Mouse (Mus musculus) heart, adult 2 months (tissue): Measurements from ENCODE around the gene Tesmin. TPM values are rescaled to one million over a fixed set of nuclear protein-coding genes. Genes with fewer than 3 reads are reported as not detected.

Experiments used
- DNase-seq, 2 experiments: peaks; one replicate each; pipeline ENCODE4 v3.0.0; 2021
- H3K27ac ChIP-seq: fragments of 200-600 bp; 2 replicates; pipeline ENCODE4 v1.8.1; 2022
- H3K27me3 ChIP-seq: fragments of 200-500 bp; 2 replicates; pipeline ENCODE4 v1.6.1; 2012; ENCODE audit warnings: mild to moderate bottlenecking, low read length, inconsistent platforms, mixed read lengths; ENCODE audit not compliant: control insufficient read depth, insufficient read depth
- H3K36me3 ChIP-seq: fragments of 200-500 bp; 2 replicates; pipeline ENCODE4 v1.6.1; 2012; ENCODE audit warnings: low read length, inconsistent platforms; ENCODE audit not compliant: control insufficient read depth, insufficient read depth
- H3K4me1 ChIP-seq: fragments of 200-500 bp; 2 replicates; pipeline ENCODE4 v1.6.1; 2011; ENCODE audit warnings: low read length; ENCODE audit not compliant: control insufficient read depth, insufficient read depth
- H3K4me3 ChIP-seq: fragments of 200-600 bp; 2 replicates; pipeline ENCODE4 v1.8.1; 2022
- H3K79me2 ChIP-seq: fragments of 200-500 bp; replicated peaks from 2 replicates; pipeline ENCODE4 v1.6.1; 2012; ENCODE audit warnings: mild to moderate bottlenecking, inconsistent platforms, low read length, moderate library complexity, mixed read lengths; ENCODE audit not compliant: control insufficient read depth, insufficient read depth
- H3K9ac ChIP-seq: fragments of 200-500 bp; 2 replicates; pipeline ENCODE4 v1.6.1; 2012; ENCODE audit warnings: low read depth, mild to moderate bottlenecking, control low read depth, inconsistent platforms, low read length, mixed read lengths
- CTCF ChIP-seq: fragments of 200-600 bp; IDR thresholded peaks from 2 replicates; pipeline ENCODE4 v1.8.1; 2022; ENCODE audit warnings: antibody characterized with exemption, mild to moderate bottlenecking, moderate library complexity
- EP300 ChIP-seq: fragments of 200-500 bp; IDR thresholded peaks from 2 replicates; pipeline ENCODE4 v1.6.1; 2011; ENCODE audit warnings: low read depth, low read length, control low read depth; ENCODE audit not compliant: insufficient read depth
- POLR2A ChIP-seq: fragments of 200-500 bp; IDR thresholded peaks from 2 replicates; pipeline ENCODE4 v1.6.1; 2011; ENCODE audit warnings: mild to moderate bottlenecking, low read depth, low read length, control low read depth; ENCODE audit not compliant: insufficient read depth
- WGBS: fragments of 180-500 bp; shearing (Covaris S2); methylation state at CpG from one replicate; pipeline ENCODE4 v1.1.7; 2018; 5-methylcytosine and 5-hydroxymethylcytosine counted together
- intact Hi-C: fragments of 180-260 bp; cut with DNase I; formaldehyde crosslinking; loops from one replicate; pipeline ENCODE4 v1.15.1; 2025
- polyA plus RNA-seq: library from polyadenylated mRNA; depleted of rRNA; stranded (reverse); fragments of >200 nt; gene quantifications from 2 replicates; pipeline ENCODE4 v1.2.3, GENCODE M21; 2012
- total RNA-seq, 2 experiments: library from RNA; stranded (reverse); gene quantifications; 2 replicates each; pipeline ENCODE4 v1.2.3; 2021

Gene Tesmin
- total and polyA plus RNA-seq, 3 experiments: 1.8 to 2.6 (median 2.5) TPM

DNA sequence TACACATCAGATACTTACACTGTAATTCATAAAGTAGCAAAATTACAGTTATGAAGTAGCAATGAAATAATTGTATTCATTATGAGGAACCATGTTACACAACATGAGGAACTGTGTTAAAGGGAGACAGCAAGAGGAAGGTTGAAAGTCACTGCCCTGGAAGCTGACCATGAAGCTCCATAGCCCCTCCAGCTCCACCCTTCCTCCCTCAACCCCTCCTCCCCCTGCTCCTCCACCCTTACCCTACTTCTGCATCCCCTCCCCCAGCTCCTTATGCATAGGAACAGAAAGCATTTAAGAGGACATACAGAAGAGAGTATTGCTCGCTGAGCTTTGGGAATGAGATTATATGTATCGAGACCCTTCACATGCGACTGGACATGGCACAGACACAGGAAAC lies 10.0 kb upstream of the Tesmin start:
- intact Hi-C loops: no loop called here
- TF ChIP-seq POLR2A (no peak), EP300 (no peak), CTCF (no peak)
- H3K9ac ChIP-seq: no peak overlapping the region
- H3K79me2 ChIP-seq: no peaks in the 10 kb centered on the region
- H3K4me1 ChIP-seq: no peaks in the 10 kb centered on the region
- H3K36me3 ChIP-seq: no peaks in the 10 kb centered on the region
- DNase-seq: no peak
- no peak overlapping the region for H3K4me3 ChIP-seq
- H3K27ac ChIP-seq: no peak overlapping the region
- WGBS: 85% methylated on average over 3 of the region's 3 CpGs
- H3K27me3 ChIP-seq: no peaks in the 10 kb centered on the region

DNA sequence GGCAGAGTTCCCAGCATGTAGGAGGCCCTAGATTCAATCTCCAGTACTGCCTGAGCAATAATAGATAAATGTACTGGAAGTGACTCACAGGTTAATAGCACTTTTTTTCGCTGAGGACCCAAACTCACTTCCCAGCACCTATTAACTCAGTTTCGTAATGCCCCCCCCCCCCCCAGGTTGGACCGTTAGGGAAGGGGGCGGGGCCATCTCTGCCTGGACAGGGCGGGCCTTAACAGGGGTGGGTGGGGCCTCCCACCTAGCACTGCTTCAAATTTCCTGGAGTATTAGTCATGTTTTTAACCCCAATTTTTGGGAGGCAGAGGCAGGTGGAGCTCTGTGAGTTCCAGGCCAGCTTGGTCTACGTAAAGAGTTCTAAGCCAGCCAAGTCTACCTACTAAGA lies 596 bp upstream of the Tesmin start:
- TF ChIP-seq EP300 (no peak), CTCF (no peak), POLR2A (no peak)
- intact Hi-C loops: no loop called here
- WGBS: 75% methylated on average over 6 of the region's 6 CpGs
- H3K4me1 ChIP-seq: no peaks in the 10 kb centered on the region; the same call in 1 of the 2 replicates
- H3K9ac ChIP-seq: no peak overlapping the region
- no peaks in the 10 kb centered on the region for H3K36me3 ChIP-seq
- no peaks in the 10 kb centered on the region for H3K27me3 ChIP-seq
- H3K4me3 ChIP-seq: no peak overlapping the region
- no peaks in the 10 kb centered on the region for H3K79me2 ChIP-seq
- H3K27ac ChIP-seq: no peak overlapping the region
- no peak for DNase-seq

DNA sequence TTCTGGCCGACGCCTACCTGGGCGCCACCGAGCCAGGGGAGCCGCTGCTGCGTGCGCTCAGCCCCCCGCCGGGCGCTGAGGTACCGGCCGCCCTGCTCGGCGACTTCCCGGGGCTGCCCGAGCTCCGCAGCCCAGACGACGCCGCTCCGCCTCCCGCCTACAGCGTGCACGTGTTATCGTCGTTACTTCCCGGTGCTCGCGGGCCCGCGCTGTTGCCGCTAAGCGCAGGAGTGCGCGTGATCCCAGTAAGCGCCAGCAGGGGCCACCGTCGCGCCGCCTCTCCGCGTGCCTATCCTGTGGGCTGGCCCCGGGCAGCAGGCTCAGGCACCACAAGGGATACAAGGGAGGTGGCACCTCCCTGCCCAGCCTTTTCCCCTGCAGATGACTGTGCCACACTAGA lies 432 bp downstream of the Tesmin start:
- WGBS: under 1% methylated on average over 43 of the region's 43 CpGs
- Histone ChIP-seq H3K4me1 (no peaks in the 10 kb centered on the region; the same call in 1 of the 2 replicates), H3K27me3 (no peaks in the 10 kb centered on the region), H3K36me3 (no peaks in the 10 kb centered on the region), H3K79me2 (no peaks in the 10 kb centered on the region), H3K9ac (peak overlapping the region; percentile 43), H3K27ac (peak overlapping the region; percentile 7), H3K4me3 (peak overlapping the region; percentile 52)
- DNase-seq: peak; percentile 91 to 92
- intact Hi-C loops: loop anchor here (1.0 kb wide), 1 partner anchor 62 kb away; no protein-coding TSS in a partner anchor
- TF ChIP-seq EP300 (no peak), CTCF (peak; percentile 79)

DNA sequence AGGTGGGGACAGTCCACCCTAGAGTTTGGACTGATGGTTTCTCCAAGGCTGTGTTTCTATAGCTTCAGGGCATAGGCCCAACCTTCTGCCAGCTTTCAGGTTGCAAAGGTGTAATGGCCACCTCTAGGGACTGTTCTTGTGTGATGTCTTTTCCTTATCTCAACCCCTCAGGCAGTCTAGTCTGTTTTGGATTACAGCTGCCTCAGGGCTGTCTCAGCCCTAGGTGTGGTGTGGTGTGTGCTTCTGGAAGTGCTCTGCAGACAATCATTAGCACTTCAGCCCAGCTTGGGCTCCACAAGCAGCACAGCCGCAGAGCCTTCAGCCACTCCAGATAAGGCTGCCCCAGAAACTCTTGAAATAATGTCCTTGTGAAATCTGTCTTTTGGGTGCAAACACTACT lies 3.7 kb downstream of the Tesmin start:
- no peak overlapping the region for H3K9ac ChIP-seq
- 54% methylated on average over 1 of the region's 1 CpGs for WGBS
- TF ChIP-seq EP300 (no peak), CTCF (no peak), POLR2A (no peak)
- H3K4me3 ChIP-seq: no peak overlapping the region
- H3K79me2 ChIP-seq: no peaks in the 10 kb centered on the region
- no peak for DNase-seq
- no peak overlapping the region for H3K27ac ChIP-seq
- no peaks in the 10 kb centered on the region for H3K36me3 ChIP-seq
- H3K27me3 ChIP-seq: no peaks in the 10 kb centered on the region
- H3K4me1 ChIP-seq: no peaks in the 10 kb centered on the region; the same call in 1 of the 2 replicates
- intact Hi-C loops: no loop called here

DNA sequence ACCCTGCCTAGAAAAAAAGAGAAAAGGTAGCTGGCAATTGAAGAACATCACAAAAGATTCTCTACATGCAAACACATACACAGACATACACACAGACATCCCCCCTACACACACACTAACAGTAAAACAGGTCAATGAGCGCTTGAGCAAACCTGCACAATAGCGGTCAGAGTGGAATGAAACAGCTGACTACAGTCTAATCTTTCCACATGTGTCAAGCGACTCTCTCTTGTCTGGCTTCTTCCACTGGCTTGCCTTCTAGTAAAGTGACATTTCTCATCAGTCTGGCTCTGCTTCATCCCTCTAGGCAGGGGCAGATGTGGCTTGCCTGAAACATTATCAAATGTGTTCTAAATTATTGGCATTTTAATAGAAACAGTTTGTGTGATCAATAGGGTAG lies 5.6 kb downstream of the Tesmin start:
- no peak for DNase-seq
- Histone ChIP-seq H3K27ac (no peak overlapping the region), H3K79me2 (no peaks in the 10 kb centered on the region), H3K36me3 (no peaks in the 10 kb centered on the region), H3K9ac (no peak overlapping the region), H3K27me3 (no peaks in the 10 kb centered on the region), H3K4me3 (no peak overlapping the region), H3K4me1 (no peaks in the 10 kb centered on the region; the same call in 1 of the 2 replicates)
- TF ChIP-seq POLR2A (no peak), CTCF (no peak), EP300 (no peak)
- intact Hi-C loops: no loop called here
- WGBS: 78% methylated on average over 3 of the region's 3 CpGs

DNA sequence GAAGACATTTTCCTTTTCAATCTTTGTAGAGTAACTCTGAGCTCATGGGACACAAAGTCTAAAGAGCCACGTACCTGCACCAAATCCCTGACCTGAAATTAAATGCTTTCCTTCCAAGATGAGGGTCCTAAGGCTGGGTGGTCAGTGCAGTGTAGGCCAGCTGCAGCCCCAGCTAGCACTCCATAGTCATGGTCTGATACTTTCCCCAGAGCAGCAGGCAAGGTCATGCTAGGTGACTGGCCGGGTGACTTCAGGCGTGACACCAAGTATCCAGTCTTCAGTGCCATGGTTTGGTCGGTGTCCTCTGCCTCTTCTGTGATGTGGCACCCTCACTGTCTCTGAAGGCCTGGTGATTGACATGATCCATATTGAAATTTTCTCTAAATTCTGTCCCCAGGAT lies 11.4 kb downstream of the Tesmin start:
- Histone ChIP-seq H3K4me1 (no peaks in the 10 kb centered on the region), H3K4me3 (no peak overlapping the region), H3K36me3 (no peaks in the 10 kb centered on the region), H3K27me3 (no peaks in the 10 kb centered on the region), H3K27ac (no peak overlapping the region), H3K79me2 (no peaks in the 10 kb centered on the region), H3K9ac (no peak overlapping the region)
- no peak for TF ChIP-seq POLR2A
- TF ChIP-seq EP300: no peak
- no peak for TF ChIP-seq CTCF
- no peak for DNase-seq
- WGBS: 88% methylated on average over 4 of the region's 4 CpGs
- intact Hi-C loops: no loop called here
